Mouse (Mus musculus) liver, adult 2 months (tissue): ENCODE measurements at regions not wholly inside any gene's neighbourhood (a gene's known extent, or its start where the extent isn't known, plus 50 kb on each side); places are given as distances from the start of the nearest gene placed in this dataset.

Experiments
- CTCF ChIP-seq: fragments of 200-500 bp; IDR thresholded peaks from 2 replicates; pipeline ENCODE4 v1.5.1; 2011; ENCODE audit warnings: low read depth, low read length, control low read depth
- POLR2A ChIP-seq: fragments of 200-500 bp; IDR thresholded peaks from 2 replicates; pipeline ENCODE4 v1.6.1; 2011; ENCODE audit warnings: low read length, control low read depth; ENCODE audit not compliant: insufficient read depth; ENCODE audit errors: extremely low read depth

DNA sequence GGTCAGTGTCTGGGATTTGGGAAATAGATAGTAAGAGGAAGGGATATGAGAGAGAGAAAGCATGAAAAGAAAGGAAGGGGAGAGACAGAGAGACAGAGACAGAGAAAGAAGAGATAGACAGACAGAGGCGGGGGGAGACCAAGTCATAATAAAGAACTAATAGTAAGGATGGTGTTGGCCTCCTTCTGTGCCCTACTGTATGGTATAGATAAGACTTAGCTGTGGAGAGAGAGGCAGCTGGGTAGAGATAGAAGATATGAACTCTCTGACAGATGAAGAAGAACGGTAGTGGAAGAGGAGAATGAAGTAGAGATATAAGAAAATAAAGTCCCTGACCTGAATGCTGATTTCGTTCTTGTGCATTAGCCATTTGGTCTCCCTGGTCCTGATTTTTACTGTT, 164.1 kb downstream of the Papss1 start:
- TF ChIP-seq POLR2A = no peak
- TF ChIP-seq CTCF = no peak
